Mouse (Mus musculus) liver, postnatal 0 days (tissue): ENCODE results near the gene 2700097O09Rik.
A peak's percentile ranks its signal among the peaks of the same experiment; 100 is the strongest.

Source experiments
- CTCF ChIP-seq: sonication (generic); IDR thresholded peaks from 2 replicates; pipeline ENCODE4 v1.5.1; 2016; ENCODE audit warnings: antibody characterized with exemption, low read depth
- EP300 ChIP-seq: IDR thresholded peaks from 2 replicates; pipeline ENCODE4 v1.6.1; 2016; ENCODE audit warnings: antibody characterized with exemption, low read depth, mild to moderate bottlenecking

- TF ChIP-seq CTCF (no peak), EP300 (peak; percentile 33; the same call in 1 of the 2 replicates)
Measured at GRCm38 (mm10) chr12:55054551-55055241, 25.2 kb downstream of the 2700097O09Rik start.
